Mouse (Mus musculus) thymus, adult 18-20 months (tissue): ENCODE measurements around the gene Itpka.
A peak's percentile ranks its signal among the peaks of the same experiment; 100 is the strongest.
"Not testable (repeated sequence)": the region's sequence is repeated elsewhere in the genome, so short reads cannot be mapped to it uniquely, and the experiment has no call there.

Source experiments
- DNase-seq, 2 experiments: peaks; one replicate each; pipeline ENCODE4 v3.0.0; 2022; ENCODE audit warnings: mixed read lengths in 2 of 2

The Itpka gene

GRCm38 (mm10) chr2:119741581-119742411, at the start of gene Itpka:
Gene Itpka (plus strand): TSS chr2:119742337.
- peak; percentile 57 to 68 for DNase-seq

GRCm38 (mm10) chr2:119694826-119695225, 47.3 kb upstream of the Itpka start:
- no peak for DNase-seq

GRCm38 (mm10) chr2:119696111-119696510, 46.0 kb upstream of the Itpka start:
- DNase-seq, result no peak

- DNase-seq, result no peak
Observed at GRCm38 (mm10) chr2:119698472-119698871, 43.7 kb upstream of the Itpka start.

- DNase-seq, result no peak
Observed at GRCm38 (mm10) chr2:119699962-119700361, 42.2 kb upstream of the Itpka start.

- DNase-seq, result no peak
Observed at GRCm38 (mm10) chr2:119703171-119703570, 39.0 kb upstream of the Itpka start.

GRCm38 (mm10) chr2:119707676-119708075, 34.5 kb upstream of the Itpka start:
- DNase-seq, result no peak

GRCm38 (mm10) chr2:119710011-119710410, 32.1 kb upstream of the Itpka start:
- no peak for DNase-seq

GRCm38 (mm10) chr2:119715868-119716267, 26.3 kb upstream of the Itpka start:
- not testable (repeated sequence) for DNase-seq

GRCm38 (mm10) chr2:119721070-119721469, 21.1 kb upstream of the Itpka start:
- no peak for DNase-seq

- no peak for DNase-seq
Observed at GRCm38 (mm10) chr2:119727762-119728416, 14.2 kb upstream of the Itpka start.

- DNase-seq, result no peak
Observed at GRCm38 (mm10) chr2:119730735-119731134, 11.4 kb upstream of the Itpka start.

- no peak for DNase-seq
Observed at GRCm38 (mm10) chr2:119737124-119737523, 5.0 kb upstream of the Itpka start.

GRCm38 (mm10) chr2:119740567-119740966, 1.6 kb upstream of the Itpka start:
- DNase-seq, result no peak

- DNase-seq, result peak; percentile 55 to 57
Observed at GRCm38 (mm10) chr2:119742461-119743175, 481 bp downstream of the Itpka start.

GRCm38 (mm10) chr2:119743176-119743807, 1.2 kb downstream of the Itpka start:
- DNase-seq, result peak in 1 of 2 experiments; percentile 12

- DNase-seq, result no peak
Observed at GRCm38 (mm10) chr2:119743808-119744162, 1.6 kb downstream of the Itpka start.

- DNase-seq, result no peak
Observed at GRCm38 (mm10) chr2:119744163-119745111, 2.3 kb downstream of the Itpka start.

GRCm38 (mm10) chr2:119745281-119745680, 3.1 kb downstream of the Itpka start:
- DNase-seq, result no peak

GRCm38 (mm10) chr2:119747554-119747953, 5.4 kb downstream of the Itpka start:
- no peak for DNase-seq

GRCm38 (mm10) chr2:119749260-119749659, 7.1 kb downstream of the Itpka start:
- DNase-seq, result no peak

- no peak for DNase-seq
Observed at GRCm38 (mm10) chr2:119757601-119758100, 15.5 kb downstream of the Itpka start.
